Mouse (Mus musculus) cortical plate, adult 2 months (tissue): ENCODE results near the gene Map1b. TPM values are rescaled to one million over a fixed set of nuclear protein-coding genes. Genes with fewer than 3 reads are reported as not detected.

Source experiments
- H3K27ac ChIP-seq: fragments of 200-500 bp; 2 replicates; pipeline ENCODE4 v1.5.1; 2012; ENCODE audit warnings: low read length, control low read depth, inconsistent platforms; ENCODE audit not compliant: insufficient read depth
- H3K4me1 ChIP-seq: fragments of 200-500 bp; 2 replicates; pipeline ENCODE4 v1.6.1; 2011; ENCODE audit warnings: low read length; ENCODE audit not compliant: control insufficient read depth, insufficient read depth
- H3K4me3 ChIP-seq: fragments of 200-500 bp; 2 replicates; pipeline ENCODE4 v1.5.1; 2011; ENCODE audit warnings: mild to moderate bottlenecking, low read length, control low read depth; ENCODE audit not compliant: insufficient read depth
- CTCF ChIP-seq: fragments of 200-500 bp; IDR thresholded peaks from 2 replicates; pipeline ENCODE4 v1.5.1; 2011; ENCODE audit warnings: mild to moderate bottlenecking, control low read depth, low read length; ENCODE audit not compliant: insufficient read depth; ENCODE audit errors: extremely low read depth
- POLR2A ChIP-seq: fragments of 200-500 bp; IDR thresholded peaks from 2 replicates; pipeline ENCODE4 v1.6.1; 2011; ENCODE audit warnings: mild to moderate bottlenecking, low read length, control low read depth; ENCODE audit not compliant: insufficient read depth; ENCODE audit errors: extremely low read depth
- polyA plus RNA-seq: library from polyadenylated mRNA; depleted of rRNA; stranded (reverse); fragments of >200 nt; gene quantifications from 2 replicates; pipeline ENCODE4 v1.2.3, GENCODE M21; 2012

The Map1b gene
- polyA plus RNA-seq, 1 experiment = 134 TPM

- H3K27ac ChIP-seq = no peak overlapping the region
- no peak overlapping the region for H3K4me3 ChIP-seq
- H3K4me1 ChIP-seq = peaks cover 36% of the 10 kb centered on the region
- TF ChIP-seq POLR2A = no peak
- TF ChIP-seq CTCF = no peak
Observed at GRCm38 (mm10) chr13:99444431-99444871, 71.9 kb downstream of the Map1b start.

GRCm38 (mm10) chr13:99443484-99444175 lies 72.7 kb downstream of the Map1b start:
- H3K27ac ChIP-seq = no peak overlapping the region
- no peak overlapping the region for H3K4me3 ChIP-seq
- peaks cover 32% of the 10 kb centered on the region for H3K4me1 ChIP-seq
- no peak for TF ChIP-seq CTCF
- TF ChIP-seq POLR2A = no peak

DNA sequence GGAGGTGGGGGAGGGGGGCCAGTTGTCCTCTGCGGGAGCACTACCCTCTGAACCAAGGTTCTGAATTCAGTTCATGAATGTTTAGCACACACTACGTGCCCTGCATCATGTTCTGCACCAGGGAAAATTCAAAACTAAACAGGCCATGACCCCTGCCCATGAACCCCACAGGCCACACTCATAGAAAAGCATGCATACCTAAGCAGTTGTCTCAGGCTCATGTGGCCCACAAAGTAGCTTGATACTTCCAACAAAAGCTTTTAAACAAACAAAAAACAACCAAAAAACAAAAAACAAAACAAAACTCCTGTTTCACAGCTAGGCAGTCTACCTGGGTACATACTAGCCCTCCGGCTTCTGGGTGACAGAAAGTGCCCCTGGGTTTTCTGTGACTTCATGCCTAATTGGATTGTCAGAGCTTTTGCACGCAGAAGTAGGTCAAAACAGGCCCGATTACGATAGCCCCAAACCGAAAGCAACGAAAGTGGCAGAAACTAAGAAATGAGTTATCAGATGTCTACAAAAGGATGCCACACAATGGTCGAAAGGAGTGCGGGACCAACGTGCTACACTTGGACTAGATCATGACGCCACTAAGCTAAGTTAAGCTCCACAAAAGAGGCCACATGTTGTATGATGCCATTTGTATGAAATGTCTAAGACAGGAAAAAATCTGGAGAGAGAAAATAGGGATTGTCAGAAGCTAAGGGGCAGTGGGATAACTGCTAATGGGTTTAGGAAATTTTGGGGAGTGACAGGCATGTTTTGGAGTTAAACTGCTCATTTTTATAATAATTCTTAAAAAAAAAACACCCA lies 73.7 kb downstream of the Map1b start:
- Histone ChIP-seq H3K27ac (no peak overlapping the region), H3K4me3 (no peak overlapping the region), H3K4me1 (peaks cover 30% of the 10 kb centered on the region)
- TF ChIP-seq CTCF (no peak), POLR2A (no peak)

DNA sequence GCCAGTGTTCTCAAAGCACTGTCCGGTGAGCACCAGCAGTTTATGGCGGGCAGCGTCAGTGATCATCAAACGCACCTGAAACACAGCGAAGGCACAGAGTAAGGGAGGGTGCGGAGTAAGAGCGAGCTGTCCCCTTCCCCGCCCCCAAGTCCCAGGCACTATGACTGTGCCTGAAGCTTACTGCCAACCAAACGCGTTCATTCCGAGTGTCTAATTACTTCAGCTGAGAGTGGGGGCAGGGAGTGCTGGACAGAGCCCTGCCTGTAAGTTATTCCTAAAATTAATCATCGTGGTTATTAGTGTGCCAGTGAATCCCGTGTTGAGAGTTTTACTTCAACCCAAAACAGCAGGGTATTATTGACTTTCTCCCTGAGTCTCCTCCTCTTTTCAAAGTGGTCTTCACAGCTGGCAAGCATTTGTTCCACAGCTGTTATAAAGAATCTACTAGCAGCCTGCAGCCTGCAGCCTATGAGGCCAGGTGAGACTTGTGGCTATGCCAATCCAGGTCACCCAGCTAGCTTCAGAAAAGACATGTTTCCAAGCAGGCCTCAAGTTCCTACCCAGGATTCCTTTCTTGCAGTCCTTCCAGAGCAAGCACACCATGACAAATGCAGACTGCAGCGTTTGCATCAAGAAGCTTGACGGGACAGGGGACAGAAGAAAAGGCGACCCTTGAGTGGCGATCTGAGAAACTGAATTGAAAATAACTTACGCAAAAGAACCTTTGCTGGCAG lies 74.5 kb downstream of the Map1b start:
- Histone ChIP-seq H3K4me1 (peaks cover 24% of the 10 kb centered on the region), H3K27ac (no peak overlapping the region), H3K4me3 (no peak overlapping the region)
- TF ChIP-seq POLR2A = no peak

- TF ChIP-seq POLR2A (no peak), CTCF (no peak)
- no peak overlapping the region for H3K27ac ChIP-seq
- peaks cover 19% of the 10 kb centered on the region for H3K4me1 ChIP-seq
- H3K4me3 ChIP-seq = no peak overlapping the region
Observed at GRCm38 (mm10) chr13:99440228-99440627, 76.1 kb downstream of the Map1b start.

DNA sequence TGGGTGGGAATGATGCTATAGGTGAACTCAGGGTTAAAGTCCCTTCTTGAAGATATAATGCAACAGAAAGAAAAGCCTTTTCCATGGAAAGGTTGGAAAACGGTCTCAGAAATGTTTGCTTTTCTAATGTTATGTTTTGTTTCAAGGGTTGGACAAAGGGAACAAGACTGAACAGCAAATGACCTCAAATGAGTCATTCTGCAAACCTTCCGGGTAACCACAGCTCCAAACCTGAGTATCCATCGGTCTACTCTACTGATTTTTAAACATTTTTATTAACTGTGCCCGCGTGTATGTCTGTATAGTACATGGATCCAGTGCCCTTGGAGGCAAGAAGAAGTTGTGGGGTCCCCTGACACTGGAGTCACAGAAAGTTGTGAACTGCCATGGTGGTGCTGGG lies 77.0 kb downstream of the Map1b start:
- Histone ChIP-seq H3K27ac (no peak overlapping the region), H3K4me3 (no peak overlapping the region), H3K4me1 (peaks cover 14% of the 10 kb centered on the region)
- TF ChIP-seq CTCF (no peak), POLR2A (no peak)

DNA sequence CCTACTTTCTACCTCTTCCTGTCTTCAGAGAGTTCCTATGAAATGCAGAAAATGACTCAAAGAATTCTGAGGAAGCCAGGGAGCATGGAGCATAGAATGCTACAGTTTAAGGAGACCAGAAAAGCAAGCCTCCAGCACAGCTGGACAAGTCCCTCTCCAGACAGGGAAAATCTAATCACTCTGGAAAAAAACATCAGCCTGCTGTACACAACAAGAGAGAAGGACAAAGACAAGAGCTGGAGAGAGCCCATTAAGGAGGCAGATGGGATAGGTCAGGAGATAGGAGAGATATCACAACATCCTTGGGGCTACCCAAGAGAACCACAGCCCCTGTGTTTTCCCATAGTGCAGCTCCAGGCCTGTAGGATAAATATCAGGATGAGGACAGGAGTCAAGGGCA lies 79.3 kb downstream of the Map1b start:
- H3K27ac ChIP-seq = no peak overlapping the region
- no peak overlapping the region for H3K4me3 ChIP-seq
- TF ChIP-seq CTCF (no peak), POLR2A (no peak)
- H3K4me1 ChIP-seq = peaks cover 3% of the 10 kb centered on the region

DNA sequence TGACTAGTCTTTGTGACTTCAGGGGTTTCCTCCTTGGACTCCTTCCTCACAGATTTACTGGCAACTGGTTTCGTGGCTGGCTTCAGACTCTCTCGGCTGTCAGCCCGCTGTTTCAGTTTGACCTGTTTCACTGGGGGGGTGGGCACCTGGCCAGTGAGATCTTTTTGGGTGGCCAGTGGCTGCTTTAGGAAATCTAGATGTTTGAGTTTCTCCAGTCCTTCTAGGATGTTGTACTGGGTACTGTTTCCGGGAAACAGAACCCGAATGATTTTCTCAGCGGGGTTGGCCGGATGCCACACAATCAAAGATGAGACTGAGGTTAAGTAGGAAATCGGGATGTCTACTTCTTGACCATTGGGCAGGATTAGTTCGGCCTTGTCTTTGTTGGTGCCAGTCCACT lies 81.8 kb downstream of the Map1b start:
- H3K4me1 ChIP-seq = peaks cover 2% of the 10 kb centered on the region
- no peak overlapping the region for H3K4me3 ChIP-seq
- TF ChIP-seq CTCF (no peak), POLR2A (no peak)
- H3K27ac ChIP-seq = no peak overlapping the region

DNA sequence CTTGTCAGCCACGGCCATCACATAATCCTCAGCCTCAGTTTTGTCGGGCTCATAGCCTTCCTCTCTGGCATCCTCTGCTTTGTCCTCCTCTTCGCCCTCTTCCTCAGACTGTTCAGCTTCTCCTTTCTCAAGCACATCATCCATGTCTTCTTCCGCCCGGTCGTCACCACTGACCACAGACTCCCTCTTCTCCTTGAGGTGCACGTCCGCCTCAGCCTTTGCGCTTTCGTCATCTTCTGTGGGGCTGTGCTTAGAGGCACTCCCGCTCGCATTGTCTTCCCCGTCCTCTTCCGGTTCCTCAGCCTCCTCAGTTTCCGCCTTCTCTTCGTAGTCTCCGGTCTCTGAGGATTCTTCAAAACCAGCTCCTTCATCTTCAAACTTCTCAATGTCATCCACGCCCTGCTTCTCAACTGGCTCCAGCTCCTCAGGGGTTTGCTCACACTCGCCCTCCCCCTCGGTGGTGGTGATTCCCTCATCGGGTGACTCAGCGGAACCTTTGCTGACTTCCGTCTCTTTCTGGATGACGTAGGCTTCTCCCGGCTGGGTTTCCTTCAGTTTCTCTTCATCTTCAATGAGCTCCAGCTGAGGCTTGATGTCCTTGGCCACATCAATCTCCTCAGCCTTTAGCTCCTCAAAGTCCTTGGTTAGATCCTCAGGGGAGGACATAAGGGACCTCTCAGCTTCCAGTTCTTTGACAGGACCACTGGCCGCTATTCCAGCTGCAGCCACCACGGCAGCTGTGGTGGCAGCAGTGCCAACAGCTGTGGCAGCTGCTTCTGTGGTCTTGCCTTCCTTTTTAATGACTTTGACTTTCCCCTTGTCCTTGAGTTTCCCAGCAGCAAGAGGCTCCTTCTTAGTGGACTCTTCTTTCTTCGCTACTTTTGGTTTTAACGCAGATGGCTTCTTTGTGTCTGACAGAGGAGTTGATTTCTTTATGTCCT lies 83.0 kb downstream of the Map1b start:
- H3K4me1 ChIP-seq = peaks cover 2% of the 10 kb centered on the region
- TF ChIP-seq CTCF (no peak), POLR2A (no peak)
- no peak overlapping the region for H3K27ac ChIP-seq
- H3K4me3 ChIP-seq = no peak overlapping the region

- H3K27ac ChIP-seq = no peak overlapping the region
- TF ChIP-seq CTCF (no peak), POLR2A (no peak)
- peaks cover 1% of the 10 kb centered on the region; the same call in 1 of the 2 replicates for H3K4me1 ChIP-seq
- no peak overlapping the region for H3K4me3 ChIP-seq
Observed at GRCm38 (mm10) chr13:99423581-99423980, 92.8 kb downstream of the Map1b start.
